Mouse (Mus musculus) testis, adult 2 months (tissue): Measurements from ENCODE around the gene Sbds.

Experiments
- CTCF ChIP-seq: fragments of 200-500 bp; IDR thresholded peaks from 2 replicates; pipeline ENCODE4 v1.5.1; 2012; ENCODE audit warnings: low read depth, mild to moderate bottlenecking, inconsistent platforms, low read length, moderate library complexity; ENCODE audit not compliant: control insufficient read depth, insufficient read depth, insufficient replicate concordance
- POLR2A ChIP-seq: fragments of 200-500 bp; IDR thresholded peaks from 2 replicates; pipeline ENCODE4 v1.6.1; 2012; ENCODE audit warnings: low read depth, mild to moderate bottlenecking, inconsistent platforms, low read length, moderate library complexity; ENCODE audit not compliant: control insufficient read depth

DNA sequence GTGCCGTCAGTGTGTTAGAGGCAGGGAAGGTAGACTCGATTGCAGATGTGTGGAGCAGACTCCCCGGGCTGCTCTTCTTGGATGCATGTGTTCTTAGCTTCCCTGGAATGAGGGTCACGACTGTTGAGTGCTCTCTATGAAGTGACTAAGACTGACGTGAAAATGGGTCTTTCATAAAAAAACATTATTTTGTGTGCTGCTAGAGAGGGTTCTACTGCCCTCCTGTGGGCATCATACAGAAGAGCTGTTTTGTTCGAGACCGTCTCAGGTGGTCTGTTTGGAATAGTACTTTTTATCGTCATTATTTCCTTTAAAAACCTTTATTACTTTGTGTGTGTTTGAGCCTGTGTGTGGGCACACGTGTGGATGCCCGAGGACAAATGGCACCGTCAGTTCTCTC is 8.1 kb upstream of the Sbds start:
- TF ChIP-seq POLR2A (no peak), CTCF (no peak)
